Mouse (Mus musculus): Measurements from ENCODE around the gene Krtap1-3. TPM values are rescaled to one million over a fixed set of nuclear protein-coding genes. Genes with fewer than 3 reads are reported as not detected.
"Not testable (repeated sequence)": the region's sequence is repeated elsewhere in the genome, so short reads cannot be mapped to it uniquely, and the experiment has no call there.

Krtap1-3 gene
- polyA plus RNA-seq, 1 experiment from 2014 or later, result not detected

GRCm38 (mm10) chr11:99609126-99609525 is 18.0 kb upstream of the Krtap1-3 start:
- WGBS, result 61% methylated on average over 1 of the region's 1 CpGs
- Histone ChIP-seq H3K27me3 (ENCODE audit: insufficient read depth, low read length) (no peaks in the 10 kb centered on the region), H3K36me3 (ENCODE audit: insufficient read depth, low read length) (no peaks in the 10 kb centered on the region), H3K9ac (replicated peaks; ENCODE audit: low read length) (no peak overlapping the region), H3K4me3 (ENCODE audit: low read length) (no peak overlapping the region), H3K4me1 (ENCODE audit: insufficient read depth, low read length) (no peaks in the 10 kb centered on the region), H3K9me3 (ENCODE audit: low read length) (no peaks in the 10 kb centered on the region), H3K27ac (ENCODE audit: low read length) (no peak overlapping the region), H3K4me2 (replicated peaks; ENCODE audit: low read depth, low read length) (no peak overlapping the region)
- ATAC-seq (ENCODE audit: low FRiP score, low TSS enrichment), result no peak

GRCm38 (mm10) chr11:99603208-99603607 is 12.1 kb upstream of the Krtap1-3 start, which contains the start of gene Gm11938:
TSS of gene Gm11938 (minus strand) at chr11:99603308.
- not testable (repeated sequence) for H3K4me2 ChIP-seq (replicated peaks; ENCODE audit: low read depth, low read length); H3K9ac ChIP-seq (replicated peaks; ENCODE audit: low read length); H3K9me3 ChIP-seq (ENCODE audit: low read length); H3K4me1 ChIP-seq (ENCODE audit: insufficient read depth, low read length); H3K27me3 ChIP-seq (ENCODE audit: insufficient read depth, low read length); H3K4me3 ChIP-seq (ENCODE audit: low read length); H3K36me3 ChIP-seq (ENCODE audit: insufficient read depth, low read length); H3K27ac ChIP-seq (ENCODE audit: low read length); ATAC-seq (ENCODE audit: low FRiP score, low TSS enrichment)
- WGBS, result 47% methylated on average over 1 of the region's 1 CpGs

GRCm38 (mm10) chr11:99597742-99598141 is 6.6 kb upstream of the Krtap1-3 start, which contains the start of gene Krtap9-3:
TSS of gene Krtap9-3 (minus strand) at chr11:99598105.
- not testable (repeated sequence) for H3K4me1 ChIP-seq (ENCODE audit: insufficient read depth, low read length); H3K27ac ChIP-seq (ENCODE audit: low read length); H3K4me2 ChIP-seq (replicated peaks; ENCODE audit: low read depth, low read length); H3K9ac ChIP-seq (replicated peaks; ENCODE audit: low read length); H3K4me3 ChIP-seq (ENCODE audit: low read length); H3K9me3 ChIP-seq (ENCODE audit: low read length); H3K27me3 ChIP-seq (ENCODE audit: insufficient read depth, low read length); H3K36me3 ChIP-seq (ENCODE audit: insufficient read depth, low read length); ATAC-seq (ENCODE audit: low FRiP score, low TSS enrichment)
- WGBS, result 80% methylated on average over 3 of the region's 6 CpGs

DNA sequence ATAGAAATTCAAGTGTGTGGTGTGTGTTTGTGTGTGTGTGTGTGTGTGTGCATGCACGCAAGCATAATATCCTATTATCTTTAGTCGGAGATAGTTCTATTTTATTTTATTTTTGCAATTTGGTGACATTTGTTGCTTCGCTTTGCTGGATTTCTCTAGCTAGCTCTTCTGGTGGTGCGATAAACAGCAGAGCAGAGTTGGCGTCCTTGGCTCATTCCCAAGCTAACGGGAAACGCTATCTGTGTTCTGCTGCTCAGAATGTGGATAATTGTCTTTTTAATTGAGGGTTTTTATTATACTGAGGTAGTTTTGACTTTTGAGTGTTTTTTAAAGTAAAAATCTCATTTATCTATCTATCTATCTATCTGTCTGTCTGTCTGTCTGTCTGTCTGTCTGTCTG is 6.0 kb downstream of the Krtap1-3 start:
- Histone ChIP-seq H3K4me1 (ENCODE audit: insufficient read depth, low read length) (no peaks in the 10 kb centered on the region), H3K9me3 (ENCODE audit: low read length) (no peaks in the 10 kb centered on the region), H3K27me3 (ENCODE audit: insufficient read depth, low read length) (no peaks in the 10 kb centered on the region), H3K27ac (ENCODE audit: low read length) (no peak overlapping the region), H3K4me3 (ENCODE audit: low read length) (no peak overlapping the region), H3K36me3 (ENCODE audit: insufficient read depth, low read length) (no peaks in the 10 kb centered on the region), H3K9ac (replicated peaks; ENCODE audit: low read length) (no peak overlapping the region), H3K4me2 (replicated peaks; ENCODE audit: low read depth, low read length) (no peak overlapping the region)
- WGBS, result 86% methylated on average over 7 of the region's 7 CpGs
- ATAC-seq (ENCODE audit: low FRiP score, low TSS enrichment), result no peak

GRCm38 (mm10) chr11:99583245-99583704 is 7.9 kb downstream of the Krtap1-3 start, which contains the start of gene Krtap1-4:
TSS of gene Krtap1-4 (minus strand) at chr11:99583654.
- no peaks in the 10 kb centered on the region for H3K9me3 ChIP-seq (ENCODE audit: low read length)
- ATAC-seq (ENCODE audit: low FRiP score, low TSS enrichment), result no peak
- no peak within 1 kb of the TSS for H3K27ac ChIP-seq (ENCODE audit: low read length)
- 72% methylated on average over 5 of the region's 5 CpGs for WGBS
- no peaks in the 10 kb centered on the region for H3K4me1 ChIP-seq (ENCODE audit: insufficient read depth, low read length)
- H3K4me2 ChIP-seq (replicated peaks; ENCODE audit: low read depth, low read length), result no peak within 1 kb of the TSS
- H3K36me3 ChIP-seq (ENCODE audit: insufficient read depth, low read length), result no peaks in the 10 kb centered on the region
- no peaks in the 10 kb centered on the region for H3K27me3 ChIP-seq (ENCODE audit: insufficient read depth, low read length)
- no peak within 1 kb of the TSS for H3K4me3 ChIP-seq (ENCODE audit: low read length)
- no peak within 1 kb of the TSS for H3K9ac ChIP-seq (replicated peaks; ENCODE audit: low read length)

DNA sequence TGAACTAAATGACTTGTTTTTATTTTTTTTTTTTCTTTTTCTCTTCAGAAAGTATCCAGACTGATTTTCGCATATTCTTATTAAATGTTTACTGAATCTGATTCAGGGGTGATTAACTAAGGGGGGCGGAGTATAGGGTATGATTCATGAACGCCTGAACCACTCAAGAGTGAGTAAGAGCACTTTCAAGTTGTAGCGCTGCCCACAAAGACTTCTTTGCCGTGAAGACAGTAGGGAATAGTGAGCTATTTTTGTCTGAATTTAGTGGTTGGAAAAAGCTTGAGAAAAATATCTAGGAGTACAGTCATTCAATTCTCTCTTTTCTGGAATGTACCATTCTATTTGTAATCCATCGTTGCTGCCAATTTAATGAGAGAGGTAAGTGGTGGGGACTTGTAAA is 9.6 kb downstream of the Krtap1-3 start:
- Histone ChIP-seq H3K9ac (replicated peaks; ENCODE audit: low read length) (no peak overlapping the region), H3K27me3 (ENCODE audit: insufficient read depth, low read length) (no peaks in the 10 kb centered on the region), H3K4me2 (replicated peaks; ENCODE audit: low read depth, low read length) (no peak overlapping the region), H3K4me1 (ENCODE audit: insufficient read depth, low read length) (no peaks in the 10 kb centered on the region), H3K27ac (ENCODE audit: low read length) (no peak overlapping the region), H3K36me3 (ENCODE audit: insufficient read depth, low read length) (no peaks in the 10 kb centered on the region), H3K4me3 (ENCODE audit: low read length) (no peak overlapping the region), H3K9me3 (ENCODE audit: low read length) (no peaks in the 10 kb centered on the region)
- 81% methylated on average over 6 of the region's 6 CpGs for WGBS
- ATAC-seq (ENCODE audit: low FRiP score, low TSS enrichment), result no peak

DNA sequence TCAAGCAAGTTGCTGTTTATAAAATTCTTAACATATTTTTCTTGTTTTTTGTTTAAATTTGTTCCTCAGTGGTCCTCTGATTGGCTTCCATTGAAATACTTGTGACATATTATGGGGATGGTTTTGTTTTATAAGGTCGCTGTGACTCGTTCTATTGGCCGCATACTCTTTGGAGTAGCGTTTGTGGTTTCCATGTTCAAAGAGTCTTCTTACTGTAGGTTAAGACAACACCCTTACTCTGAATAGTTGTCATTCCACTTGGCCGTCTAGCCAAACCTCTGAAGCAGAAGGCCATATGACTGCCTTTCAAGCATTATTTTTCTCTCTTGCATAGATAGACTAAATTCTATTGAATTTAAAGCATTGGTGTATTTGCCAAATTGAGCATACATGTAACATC is 10.1 kb downstream of the Krtap1-3 start:
- 88% methylated on average over 5 of the region's 5 CpGs for WGBS
- ATAC-seq (ENCODE audit: low FRiP score, low TSS enrichment), result no peak
- Histone ChIP-seq H3K9ac (replicated peaks; ENCODE audit: low read length) (no peak overlapping the region), H3K27ac (ENCODE audit: low read length) (no peak overlapping the region), H3K4me2 (replicated peaks; ENCODE audit: low read depth, low read length) (no peak overlapping the region), H3K4me1 (ENCODE audit: insufficient read depth, low read length) (no peaks in the 10 kb centered on the region), H3K4me3 (ENCODE audit: low read length) (no peak overlapping the region), H3K9me3 (ENCODE audit: low read length) (no peaks in the 10 kb centered on the region), H3K27me3 (ENCODE audit: insufficient read depth, low read length) (no peaks in the 10 kb centered on the region), H3K36me3 (ENCODE audit: insufficient read depth, low read length) (no peaks in the 10 kb centered on the region)

DNA sequence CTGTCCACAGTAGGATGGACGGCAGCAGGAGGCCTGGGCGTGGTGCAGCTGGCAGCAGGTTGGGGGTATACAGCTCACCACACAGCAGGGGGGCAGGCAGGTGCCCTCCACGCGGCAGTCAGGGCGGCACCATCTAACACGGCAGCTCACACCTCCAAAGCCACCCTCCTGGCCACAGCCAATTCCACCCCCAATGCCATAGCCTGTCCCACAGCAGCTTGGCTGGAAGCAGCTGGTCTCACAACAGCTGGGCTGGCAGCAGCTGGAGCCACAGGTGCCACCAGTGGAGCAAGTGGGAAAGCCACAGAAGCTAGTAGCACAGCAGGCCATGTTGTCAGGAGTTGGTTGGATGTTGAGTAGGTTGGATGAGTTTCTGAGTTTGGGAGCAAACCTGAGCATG is 10.5 kb downstream of the Krtap1-3 start, which contains the start of gene Krtap1-5:
Gene Krtap1-5 (minus strand): TSS at position 381 of the 400 bp plus-strand sequence.
- H3K9ac ChIP-seq (replicated peaks; ENCODE audit: low read length), result no peak within 1 kb of the TSS
- H3K36me3 ChIP-seq (ENCODE audit: insufficient read depth, low read length), result no peaks in the 10 kb centered on the region
- H3K9me3 ChIP-seq (ENCODE audit: low read length), result no peaks in the 10 kb centered on the region
- no peak within 1 kb of the TSS for H3K4me2 ChIP-seq (replicated peaks; ENCODE audit: low read depth, low read length)
- no peaks in the 10 kb centered on the region for H3K4me1 ChIP-seq (ENCODE audit: insufficient read depth, low read length)
- ATAC-seq (ENCODE audit: low FRiP score, low TSS enrichment), result no peak
- 85% methylated on average over 6 of the region's 6 CpGs for WGBS
- H3K27ac ChIP-seq (ENCODE audit: low read length), result no peak within 1 kb of the TSS
- H3K27me3 ChIP-seq (ENCODE audit: insufficient read depth, low read length), result no peaks in the 10 kb centered on the region
- H3K4me3 ChIP-seq (ENCODE audit: low read length), result no peak within 1 kb of the TSS

GRCm38 (mm10) chr11:99574106-99574505 is 17.0 kb downstream of the Krtap1-3 start:
- ATAC-seq (ENCODE audit: low FRiP score, low TSS enrichment), result peak; percentile 86
- H3K27ac ChIP-seq (ENCODE audit: low read length), result no peak overlapping the region
- 0 out of 2 replicates have a peak, but pooled peaks cover 2% of the 10 kb centered on the region for H3K4me1 ChIP-seq (ENCODE audit: insufficient read depth, low read length)
- no peaks in the 10 kb centered on the region for H3K9me3 ChIP-seq (ENCODE audit: low read length)
- no peaks in the 10 kb centered on the region for H3K36me3 ChIP-seq (ENCODE audit: insufficient read depth, low read length)
- under 1% methylated on average over 7 of the region's 7 CpGs for WGBS
- H3K27me3 ChIP-seq (ENCODE audit: insufficient read depth, low read length), result no peaks in the 10 kb centered on the region
- peak overlapping the region; percentile 43 for H3K4me2 ChIP-seq (replicated peaks; ENCODE audit: low read depth, low read length)
- H3K4me3 ChIP-seq (ENCODE audit: low read length), result no peak overlapping the region
- no peak overlapping the region for H3K9ac ChIP-seq (replicated peaks; ENCODE audit: low read length)

- Histone ChIP-seq H3K27ac (ENCODE audit: low read length) (no peak overlapping the region), H3K9me3 (ENCODE audit: low read length) (no peaks in the 10 kb centered on the region), H3K27me3 (ENCODE audit: insufficient read depth, low read length) (no peaks in the 10 kb centered on the region), H3K4me3 (ENCODE audit: low read length) (no peak overlapping the region), H3K36me3 (ENCODE audit: insufficient read depth, low read length) (no peaks in the 10 kb centered on the region), H3K9ac (replicated peaks; ENCODE audit: low read length) (no peak overlapping the region), H3K4me1 (ENCODE audit: insufficient read depth, low read length) (0 out of 2 replicates have a peak, but pooled peaks cover 2% of the 10 kb centered on the region), H3K4me2 (replicated peaks; ENCODE audit: low read depth, low read length) (no peak overlapping the region)
- no peak for ATAC-seq (ENCODE audit: low FRiP score, low TSS enrichment)
- 62% methylated on average over 4 of the region's 4 CpGs for WGBS
Measured at GRCm38 (mm10) chr11:99573164-99573563, 18.0 kb downstream of the Krtap1-3 start.

Measured in kidney, embryonic 16.5 days (tissue).